Mouse (Mus musculus) skeletal muscle tissue, adult 2 months (tissue): Measurements from ENCODE around the gene Fpgs.

Experiments used
- DNase-seq: peaks from one replicate; pipeline ENCODE4 v3.0.0-alpha.2; 2012; ENCODE audit warnings: low read depth, low spot score

Fpgs gene

GRCm38 (mm10) chr2:32671907-32672595 is 31.9 kb downstream of the Fpgs start:
- DNase-seq = no peak

- no peak for DNase-seq
Measured at GRCm38 (mm10) chr2:32671147-32671546, 32.8 kb downstream of the Fpgs start.

GRCm38 (mm10) chr2:32669876-32670275 is 34.1 kb downstream of the Fpgs start:
- DNase-seq = no peak

GRCm38 (mm10) chr2:32668176-32668575 is 35.8 kb downstream of the Fpgs start:
- DNase-seq = no peak

- no peak for DNase-seq
Measured at GRCm38 (mm10) chr2:32667775-32668174, 36.2 kb downstream of the Fpgs start.

GRCm38 (mm10) chr2:32665853-32666252 is 38.1 kb downstream of the Fpgs start:
- no peak for DNase-seq

- DNase-seq = no peak
Measured at GRCm38 (mm10) chr2:32665345-32665744, 38.6 kb downstream of the Fpgs start.

- no peak for DNase-seq
Measured at GRCm38 (mm10) chr2:32662291-32662690, 41.7 kb downstream of the Fpgs start.

GRCm38 (mm10) chr2:32661509-32662107 is 42.3 kb downstream of the Fpgs start:
- DNase-seq = no peak

GRCm38 (mm10) chr2:32658873-32659272 is 45.1 kb downstream of the Fpgs start:
- no peak for DNase-seq

GRCm38 (mm10) chr2:32655826-32656225 is 48.1 kb downstream of the Fpgs start:
- no peak for DNase-seq

GRCm38 (mm10) chr2:32655394-32655744 is 48.6 kb downstream of the Fpgs start:
- no peak for DNase-seq

GRCm38 (mm10) chr2:32654743-32655393 is 49.1 kb downstream of the Fpgs start:
- no peak for DNase-seq

GRCm38 (mm10) chr2:32653764-32654163 is 50.2 kb downstream of the Fpgs start:
- no peak for DNase-seq

GRCm38 (mm10) chr2:32647366-32647765 is 56.6 kb downstream of the Fpgs start:
- no peak for DNase-seq

- DNase-seq = peak; percentile 51
Measured at GRCm38 (mm10) chr2:32646379-32647056, 57.4 kb downstream of the Fpgs start, which contains the start of gene Eng. TSS of gene Eng (plus strand) at chr2:32646595.

- no peak for DNase-seq
Measured at GRCm38 (mm10) chr2:32645647-32646046, 58.3 kb downstream of the Fpgs start.

- DNase-seq = no peak
Measured at GRCm38 (mm10) chr2:32644799-32645475, 59.0 kb downstream of the Fpgs start.

- no peak for DNase-seq
Measured at GRCm38 (mm10) chr2:32644083-32644482, 59.9 kb downstream of the Fpgs start.

GRCm38 (mm10) chr2:32642813-32643212 is 61.1 kb downstream of the Fpgs start:
- DNase-seq = no peak

GRCm38 (mm10) chr2:32641810-32642209 is 62.1 kb downstream of the Fpgs start:
- DNase-seq = no peak

GRCm38 (mm10) chr2:32640550-32641051 is 63.3 kb downstream of the Fpgs start:
- no peak for DNase-seq
